Mouse (Mus musculus): ENCODE results near the gene Prdm11. TPM values are rescaled to one million over a fixed set of nuclear protein-coding genes. Genes with fewer than 3 reads are reported as not detected.

The Prdm11 gene
- 2.8 and 3.4 TPM in 2 replicates for polyA plus RNA-seq (2016; fragmentation: Nextera tagmentation; extraction: Ambion mirVana)

DNA sequence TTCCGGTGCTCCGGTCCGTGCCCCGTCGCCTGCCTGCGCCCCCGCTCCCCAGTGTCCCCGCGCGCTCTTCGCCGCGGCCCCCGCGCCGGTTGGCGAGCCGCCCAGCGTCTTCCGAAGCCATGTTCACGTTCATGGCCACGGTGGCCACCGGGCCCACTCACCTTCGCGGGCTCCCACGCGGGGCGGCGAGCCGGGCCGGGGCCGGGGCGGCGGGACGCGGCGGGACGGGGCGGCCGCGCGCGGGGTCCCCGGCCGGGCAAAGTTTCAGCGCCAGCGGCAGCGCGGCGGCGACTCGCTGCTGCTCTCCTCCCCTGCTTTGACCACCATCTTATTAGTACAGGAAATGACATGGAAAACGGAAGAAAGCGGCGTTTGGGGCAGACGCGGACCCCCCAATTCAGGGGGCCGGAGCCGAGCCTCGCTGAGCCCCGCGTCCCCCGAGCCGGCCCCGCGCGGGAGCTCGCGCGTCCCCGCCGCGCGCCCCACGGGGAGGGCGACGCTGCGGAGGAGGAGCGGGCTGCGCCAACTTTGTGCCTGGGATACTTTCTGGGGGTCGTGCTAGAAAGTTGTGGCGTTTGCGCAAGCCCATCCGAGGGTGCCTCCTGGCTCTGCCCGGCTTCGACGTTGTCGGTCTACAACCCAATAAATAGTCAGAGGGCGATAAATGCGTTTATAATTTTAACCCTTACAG lies at the start of gene Prdm11:
Prdm11 (minus strand) TSS at position 350 of the 691 bp plus-strand sequence.
- Histone ChIP-seq H3K27me3 (ENCODE audit: low read depth, poor library complexity, severe bottlenecking) (peaks cover 6% of the 10 kb centered on the region), H3K27ac (peak within 1 kb of the TSS; percentile 99), H3K4me3 (peak within 1 kb of the TSS; percentile 85), H3K36me3 (0 out of 2 replicates have a peak, but pooled peaks cover 5% of the 10 kb centered on the region), H3K9me3 (replicated peaks) (no peaks in the 10 kb centered on the region), H3K4me1 (peaks cover 55% of the 10 kb centered on the region)
- DNase-seq (ENCODE audit: low spot score) = peak; percentile 79
- under 1% methylated on average over 90 of the region's 90 CpGs for WGBS

DNA sequence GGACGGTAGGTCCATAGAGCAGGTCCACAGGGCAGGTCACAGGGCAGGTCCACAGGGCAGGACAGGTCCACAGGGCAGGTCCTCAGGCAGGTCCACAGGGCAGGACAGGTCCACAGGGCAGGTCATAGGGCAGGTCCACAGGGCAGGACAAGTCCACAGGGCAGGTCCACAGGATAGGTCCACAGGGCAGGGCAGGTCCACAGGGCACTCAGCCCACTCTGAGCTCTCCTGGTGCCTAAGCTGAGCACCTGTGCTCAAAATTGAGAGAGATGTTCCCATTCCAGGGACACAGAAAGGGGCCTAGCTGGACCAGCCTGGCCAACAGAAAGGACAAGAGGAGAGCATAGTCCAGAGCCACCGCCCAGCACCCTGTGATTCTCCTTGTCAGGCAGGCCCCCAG lies 46.4 kb upstream of the Prdm11 start:
- 96% methylated on average over 2 of the region's 2 CpGs for WGBS

DNA sequence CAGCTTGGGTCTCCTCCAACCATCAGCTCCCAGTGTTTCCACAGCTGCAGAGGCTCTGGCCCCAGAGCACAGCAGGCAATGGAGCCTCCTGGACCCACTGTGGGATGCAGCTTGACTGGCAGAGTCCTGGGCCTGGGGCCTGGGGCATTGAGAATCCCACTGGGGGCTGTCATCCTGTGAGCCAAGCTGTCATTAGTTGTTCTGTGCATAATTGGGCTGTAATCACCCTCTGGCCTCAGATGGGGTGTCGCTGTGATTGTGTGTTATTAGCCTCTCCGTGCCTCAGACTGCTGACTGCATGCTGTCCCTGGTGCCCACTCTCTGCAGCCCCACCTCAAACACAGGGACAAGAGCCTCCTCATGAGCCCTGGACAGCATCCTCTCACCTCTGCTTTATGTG lies 45.7 kb upstream of the Prdm11 start:
- Histone ChIP-seq H3K4me1 (peaks cover 12% of the 10 kb centered on the region; the same call in 1 of the 2 replicates), H3K27me3 (ENCODE audit: low read depth, poor library complexity, severe bottlenecking) (no peaks in the 10 kb centered on the region; the same call in 1 of the 2 replicates), H3K27ac (no peak overlapping the region), H3K4me3 (no peak overlapping the region), H3K36me3 (no peaks in the 10 kb centered on the region), H3K9me3 (replicated peaks) (no peaks in the 10 kb centered on the region)
- 33% methylated on average over 2 of the region's 2 CpGs for WGBS
- DNase-seq (ENCODE audit: low spot score) = no peak

More for the DNA sequence above, 46.4 kb upstream of the Prdm11 start:
- Histone ChIP-seq H3K4me3 (no peak overlapping the region), H3K9me3 (replicated peaks) (no peaks in the 10 kb centered on the region), H3K36me3 (no peaks in the 10 kb centered on the region), H3K27me3 (ENCODE audit: low read depth, poor library complexity, severe bottlenecking) (no peaks in the 10 kb centered on the region; the same call in 1 of the 2 replicates), H3K27ac (no peak overlapping the region; the same call in 1 of the 2 replicates), H3K4me1 (peaks cover 12% of the 10 kb centered on the region; the same call in 1 of the 2 replicates)
- no peak for DNase-seq (ENCODE audit: low spot score)

DNA sequence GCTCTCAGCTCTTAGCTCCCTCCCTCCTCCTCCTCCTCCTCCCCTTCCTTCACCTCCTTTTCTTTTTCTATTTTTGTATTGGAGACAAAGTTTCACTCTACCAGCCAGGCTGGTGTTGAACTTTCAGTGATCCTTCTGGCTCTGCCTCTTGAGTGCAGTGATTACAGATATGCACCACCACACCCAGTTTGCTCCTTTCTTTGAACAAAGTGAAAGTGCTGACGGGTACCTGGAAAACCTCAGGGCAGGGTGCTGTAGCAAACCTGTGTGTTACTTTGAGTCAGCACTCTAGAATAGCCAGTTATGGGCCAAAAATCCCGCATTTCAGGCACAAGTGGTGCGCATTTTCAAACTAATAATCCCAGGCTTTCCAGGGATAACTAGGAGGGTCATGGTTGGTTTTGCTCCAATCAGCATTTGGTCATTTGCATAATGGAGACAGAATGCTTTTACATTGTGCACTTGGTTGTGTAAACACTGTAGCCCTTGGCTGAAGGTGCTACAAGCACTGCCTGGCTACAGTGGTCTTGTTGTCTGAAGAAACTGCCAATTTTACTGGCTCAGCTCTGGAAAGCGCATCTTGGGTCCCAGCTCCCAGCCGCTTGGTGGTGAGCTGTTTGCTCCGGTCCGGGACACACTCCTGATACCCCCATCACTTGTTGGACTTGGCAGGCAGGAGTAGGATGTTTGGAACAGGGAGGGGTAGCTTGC lies 43.6 kb upstream of the Prdm11 start:
- no peak for DNase-seq (ENCODE audit: low spot score)

DNA sequence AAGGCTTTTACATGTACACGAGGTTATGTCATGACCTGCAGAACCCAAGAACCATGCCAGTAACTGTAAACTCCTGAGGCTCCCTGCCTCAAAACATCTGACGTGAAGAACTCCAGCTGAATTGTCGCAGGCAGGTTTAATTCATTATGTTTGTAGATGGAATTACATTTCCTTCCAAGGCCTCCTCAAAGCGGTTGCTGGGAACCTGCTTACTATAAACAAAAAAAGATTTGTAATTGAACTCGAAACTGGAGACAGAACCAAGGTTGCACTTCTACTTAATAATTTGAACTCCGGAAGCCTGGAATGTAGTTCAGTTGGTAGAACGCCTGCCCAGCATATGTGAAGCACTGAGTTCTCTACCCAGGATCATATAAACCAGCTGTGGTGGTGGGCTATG lies 42.0 kb upstream of the Prdm11 start:
- Histone ChIP-seq H3K36me3 (no peaks in the 10 kb centered on the region), H3K27me3 (ENCODE audit: low read depth, poor library complexity, severe bottlenecking) (no peaks in the 10 kb centered on the region; the same call in 1 of the 2 replicates), H3K4me3 (no peak overlapping the region), H3K9me3 (replicated peaks) (no peaks in the 10 kb centered on the region), H3K4me1 (peaks cover 15% of the 10 kb centered on the region), H3K27ac (no peak overlapping the region)
- no peak for DNase-seq (ENCODE audit: low spot score)
- WGBS = 89% methylated on average over 7 of the region's 7 CpGs

More for the DNA sequence above, 43.6 kb upstream of the Prdm11 start:
- Histone ChIP-seq H3K4me1 (peaks cover 12% of the 10 kb centered on the region; the same call in 1 of the 2 replicates), H3K9me3 (replicated peaks) (no peaks in the 10 kb centered on the region), H3K27ac (no peak overlapping the region), H3K27me3 (ENCODE audit: low read depth, poor library complexity, severe bottlenecking) (no peaks in the 10 kb centered on the region; the same call in 1 of the 2 replicates), H3K36me3 (no peaks in the 10 kb centered on the region), H3K4me3 (no peak overlapping the region)
- WGBS = 80% methylated on average over 7 of the region's 7 CpGs

DNA sequence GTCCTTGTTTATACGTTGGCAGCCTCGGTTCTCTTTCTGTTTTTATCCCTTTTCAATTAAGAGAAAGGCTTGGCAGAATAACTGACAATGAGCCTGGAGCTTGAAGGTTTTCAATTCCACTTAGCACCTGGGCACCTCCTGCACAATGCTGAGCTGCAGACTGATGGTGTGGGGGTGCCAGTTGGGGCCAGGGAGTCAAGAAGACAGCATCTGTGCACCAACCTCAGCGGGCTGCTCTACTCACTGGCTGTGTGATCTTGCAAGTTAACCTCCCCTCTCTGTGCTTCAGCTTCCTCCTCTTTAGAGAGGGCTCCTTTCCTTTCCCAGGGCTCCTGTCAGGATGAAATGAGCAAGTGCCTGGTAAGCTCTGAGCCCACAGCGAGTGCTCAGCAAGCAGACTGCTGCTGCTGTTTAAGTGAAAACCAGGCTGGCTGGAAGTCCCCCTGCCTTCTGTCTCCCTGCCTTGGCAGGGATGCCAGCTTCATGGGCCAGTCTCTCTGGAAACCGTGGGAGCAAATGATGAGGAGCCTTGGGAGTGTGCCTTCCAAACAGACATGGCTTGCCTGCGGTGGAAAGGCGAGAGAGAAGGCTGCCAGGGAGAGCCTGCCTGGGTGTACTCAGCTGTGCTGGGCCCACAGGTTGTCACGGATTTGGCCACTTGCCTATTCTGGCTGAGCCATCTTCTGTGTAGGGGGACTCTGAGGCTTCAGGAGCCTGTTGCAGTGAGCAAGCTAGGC lies 39.5 kb upstream of the Prdm11 start:
- Histone ChIP-seq H3K9me3 (replicated peaks) (no peaks in the 10 kb centered on the region), H3K27ac (no peak overlapping the region), H3K4me3 (no peak overlapping the region), H3K36me3 (no peaks in the 10 kb centered on the region), H3K4me1 (peaks cover 21% of the 10 kb centered on the region), H3K27me3 (ENCODE audit: low read depth, poor library complexity, severe bottlenecking) (no peaks in the 10 kb centered on the region; the same call in 1 of the 2 replicates)
- DNase-seq (ENCODE audit: low spot score) = no peak
- 83% methylated on average over 8 of the region's 8 CpGs for WGBS

DNA sequence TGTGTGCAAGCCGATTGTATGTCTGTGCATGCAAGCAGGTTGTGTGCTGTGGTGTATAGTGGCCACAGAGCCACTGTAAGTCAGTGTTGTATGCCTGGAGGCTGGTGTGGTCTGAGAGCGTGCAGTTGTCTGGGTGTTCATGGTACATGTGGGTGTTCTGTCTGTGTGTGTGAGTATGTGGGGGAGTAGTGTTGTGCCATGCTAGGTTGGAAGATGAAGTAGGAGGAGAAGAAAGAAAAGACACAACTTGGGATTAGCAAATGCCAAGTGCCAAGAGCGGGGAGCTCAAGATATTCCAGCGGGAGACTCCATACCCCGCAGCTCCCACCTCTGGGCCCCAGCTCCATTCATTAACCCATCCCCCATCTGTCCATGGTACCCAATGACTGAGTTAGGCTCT lies 38.5 kb upstream of the Prdm11 start:
- no peaks in the 10 kb centered on the region for H3K36me3 ChIP-seq

DNA sequence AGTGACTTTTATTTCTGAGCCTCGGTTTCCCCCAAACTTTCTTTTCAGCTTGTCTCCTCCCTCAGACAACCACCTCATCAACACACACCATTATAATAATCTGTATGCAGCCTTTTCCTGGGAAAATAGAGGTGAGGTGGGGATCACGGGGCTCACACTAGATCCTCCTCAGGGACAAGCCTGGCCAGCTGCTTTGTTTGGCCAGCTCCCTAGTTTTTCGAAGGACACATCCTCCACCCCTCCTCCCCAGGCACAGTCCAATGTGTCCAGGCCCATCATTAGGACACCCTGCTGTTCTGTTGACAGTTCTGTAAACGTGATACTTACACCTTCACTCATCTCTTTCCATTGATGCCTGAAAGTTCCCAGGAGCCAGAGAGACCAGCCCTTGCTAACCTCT lies 37.4 kb upstream of the Prdm11 start:
- H3K4me3 ChIP-seq = no peak overlapping the region
- H3K36me3 ChIP-seq = no peaks in the 10 kb centered on the region
- no peak overlapping the region for H3K27ac ChIP-seq
- H3K4me1 ChIP-seq = peaks cover 26% of the 10 kb centered on the region
- no peak for DNase-seq (ENCODE audit: low spot score)
- H3K27me3 ChIP-seq (ENCODE audit: low read depth, poor library complexity, severe bottlenecking) = no peaks in the 10 kb centered on the region
- 62% methylated on average over 4 of the region's 4 CpGs for WGBS
- H3K9me3 ChIP-seq (replicated peaks) = no peaks in the 10 kb centered on the region

More for the DNA sequence above, 38.5 kb upstream of the Prdm11 start:
- no peak overlapping the region for H3K4me3 ChIP-seq
- no peak for DNase-seq (ENCODE audit: low spot score)
- 88% methylated on average over 5 of the region's 5 CpGs for WGBS
- peaks cover 26% of the 10 kb centered on the region for H3K4me1 ChIP-seq
- no peak overlapping the region for H3K27ac ChIP-seq
- H3K9me3 ChIP-seq (replicated peaks) = no peaks in the 10 kb centered on the region
- no peaks in the 10 kb centered on the region for H3K27me3 ChIP-seq (ENCODE audit: low read depth, poor library complexity, severe bottlenecking)

DNA sequence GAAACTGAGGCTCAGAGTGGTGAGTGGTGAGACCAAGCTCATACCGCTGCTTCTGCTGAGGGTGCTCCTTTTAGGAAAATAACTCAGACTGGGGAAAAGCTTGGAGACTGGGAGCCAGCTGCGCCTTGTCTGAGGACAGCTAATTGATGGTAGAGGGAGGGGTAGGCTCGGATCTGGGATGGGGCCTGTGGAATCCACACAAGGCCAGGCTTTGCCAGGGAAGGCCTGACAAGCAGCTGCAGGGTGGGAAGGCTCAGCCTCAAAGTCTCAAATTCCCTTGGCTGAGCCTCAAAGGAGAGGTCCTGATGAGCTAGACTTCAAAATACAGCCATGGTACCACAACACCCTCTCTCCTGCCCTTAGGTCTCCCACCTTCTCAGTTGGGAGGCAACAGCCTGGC lies 36.9 kb upstream of the Prdm11 start:
- no peak overlapping the region for H3K4me3 ChIP-seq
- WGBS = 39% methylated on average over 3 of the region's 3 CpGs
- no peak for DNase-seq (ENCODE audit: low spot score)
- no peak overlapping the region for H3K27ac ChIP-seq
- no peaks in the 10 kb centered on the region for H3K9me3 ChIP-seq (replicated peaks)
- no peaks in the 10 kb centered on the region for H3K27me3 ChIP-seq (ENCODE audit: low read depth, poor library complexity, severe bottlenecking)
- H3K36me3 ChIP-seq = no peaks in the 10 kb centered on the region
- H3K4me1 ChIP-seq = peaks cover 26% of the 10 kb centered on the region

DNA sequence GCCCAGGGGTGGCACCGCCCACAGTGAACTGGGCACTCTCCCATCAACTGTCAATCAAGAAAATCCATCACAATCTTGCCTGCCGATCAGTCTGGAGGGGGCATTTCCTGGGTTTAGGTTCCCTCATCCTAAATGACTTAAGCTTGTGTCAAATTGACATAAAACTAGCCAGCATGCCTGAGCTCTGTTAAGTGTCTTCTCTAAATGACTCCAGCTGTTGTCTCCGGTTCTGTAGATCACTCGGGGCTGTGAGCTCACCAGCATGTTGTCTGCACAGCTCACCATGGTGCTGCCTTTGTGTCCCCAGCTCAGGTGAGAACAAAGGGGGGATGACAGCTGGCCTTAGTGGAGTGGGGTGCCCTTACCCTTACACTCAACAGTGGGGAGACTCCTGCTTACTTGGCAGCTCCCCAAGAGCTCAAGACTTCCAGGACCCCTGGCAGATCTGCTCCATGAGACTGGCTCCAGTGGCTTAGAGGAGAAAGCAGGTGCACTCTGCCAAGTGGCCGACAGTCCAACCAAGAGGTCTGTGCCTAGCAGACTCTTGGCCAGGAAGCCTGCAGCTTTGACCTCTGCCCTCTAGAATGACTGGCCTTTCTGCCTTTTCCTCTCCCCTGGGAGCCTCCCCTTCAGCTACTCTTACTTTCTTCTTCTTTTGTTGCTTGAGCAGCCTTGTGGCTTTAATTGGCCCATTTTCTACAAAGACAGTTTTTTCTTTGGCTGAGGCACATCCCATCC lies 35.1 kb upstream of the Prdm11 start:
- WGBS = 44% methylated on average over 5 of the region's 5 CpGs
- no peak overlapping the region for H3K4me3 ChIP-seq
- peaks cover 26% of the 10 kb centered on the region for H3K4me1 ChIP-seq
- H3K36me3 ChIP-seq = no peaks in the 10 kb centered on the region
- H3K27ac ChIP-seq = no peak overlapping the region
- no peak for DNase-seq (ENCODE audit: low spot score)
- H3K27me3 ChIP-seq (ENCODE audit: low read depth, poor library complexity, severe bottlenecking) = no peaks in the 10 kb centered on the region
- no peaks in the 10 kb centered on the region for H3K9me3 ChIP-seq (replicated peaks)

DNA sequence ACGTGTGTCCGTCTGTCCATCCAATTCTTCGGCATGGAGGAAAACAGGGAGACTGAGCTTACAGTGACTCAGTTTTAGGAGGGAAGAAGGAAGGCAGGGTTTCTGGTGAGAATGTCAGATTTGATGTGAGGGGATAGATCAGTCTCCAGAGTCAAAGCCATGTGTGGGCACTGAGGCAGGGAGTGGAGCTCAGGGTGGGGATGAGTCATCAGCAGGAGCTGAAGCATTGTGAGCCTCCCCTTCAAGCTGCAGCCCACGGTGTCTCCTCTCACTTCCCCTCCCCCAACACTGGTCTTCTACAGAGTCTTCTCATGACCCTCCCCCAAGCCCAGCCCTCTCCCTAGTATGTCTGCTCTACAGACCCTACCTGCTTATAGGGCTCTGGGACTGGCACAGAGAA lies 33.4 kb upstream of the Prdm11 start:
- DNase-seq (ENCODE audit: low spot score) = no peak
- peaks cover 11% of the 10 kb centered on the region; the same call in 1 of the 2 replicates for H3K27me3 ChIP-seq (ENCODE audit: low read depth, poor library complexity, severe bottlenecking)
- no peak overlapping the region for H3K4me3 ChIP-seq
- 75% methylated on average over 4 of the region's 4 CpGs for WGBS
- no peaks in the 10 kb centered on the region for H3K9me3 ChIP-seq (replicated peaks)
- H3K4me1 ChIP-seq = peaks cover 26% of the 10 kb centered on the region
- no peaks in the 10 kb centered on the region for H3K36me3 ChIP-seq
- H3K27ac ChIP-seq = no peak overlapping the region

DNA sequence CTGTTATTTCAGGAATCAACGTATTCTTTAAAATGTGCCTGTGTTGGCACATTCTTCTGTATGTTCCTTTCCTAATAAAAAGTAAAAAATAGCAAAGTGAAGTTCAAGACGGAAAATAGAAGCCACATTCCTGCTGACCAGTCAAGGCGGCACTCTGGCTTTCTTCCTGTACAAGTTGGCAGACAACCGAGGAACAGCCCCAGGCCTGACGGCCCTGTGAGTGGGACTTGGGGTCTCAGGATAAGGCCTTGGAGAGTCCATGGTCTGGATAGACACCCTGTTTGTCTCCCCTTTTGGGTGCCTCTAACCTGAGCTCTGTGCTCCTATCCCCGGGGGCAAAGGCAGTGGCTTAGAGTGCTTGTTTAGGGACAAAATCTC lies 30.6 kb upstream of the Prdm11 start:
- WGBS = 85% methylated on average over 6 of the region's 6 CpGs
- no peak overlapping the region for H3K27ac ChIP-seq
- H3K9me3 ChIP-seq (replicated peaks) = no peaks in the 10 kb centered on the region

More for the DNA sequence above, 30.6 kb upstream of the Prdm11 start:
- Histone ChIP-seq H3K4me1 (peaks cover 12% of the 10 kb centered on the region), H3K4me3 (no peak overlapping the region), H3K27me3 (ENCODE audit: low read depth, poor library complexity, severe bottlenecking) (peaks cover 15% of the 10 kb centered on the region), H3K36me3 (no peaks in the 10 kb centered on the region)
- DNase-seq (ENCODE audit: low spot score) = no peak
